Mouse (Mus musculus): ENCODE measurements around the gene Glo1. TPM values are rescaled to one million over a fixed set of nuclear protein-coding genes. Genes with fewer than 3 reads are reported as not detected.
"Not testable (repeated sequence)": the region's sequence is repeated elsewhere in the genome, so short reads cannot be mapped to it uniquely, and the experiment has no call there.

Gene Glo1
- 232 and 236 TPM in 2 replicates for polyA plus RNA-seq (2016; fragmentation: Nextera tagmentation; extraction: Ambion mirVana)

GRCm38 (mm10) chr17:30626719-30627118, at the start of gene Glo1:
Gene Glo1 (minus strand): TSS chr17:30626871.
- H3K27me3 ChIP-seq (replicated peaks); H3K4me2 ChIP-seq; H3K4me1 ChIP-seq (replicated peaks); H3K9ac ChIP-seq; H3K9me3 ChIP-seq (replicated peaks); H3K4me3 ChIP-seq; H3K27ac ChIP-seq (ENCODE audit: poor library complexity, severe bottlenecking); ATAC-seq (ENCODE audit: insufficient number of reproducible peaks, low FRiP score); H3K36me3 ChIP-seq: not testable (repeated sequence)
- no CpG with 5 or more reads among the region's 20 CpGs for WGBS

- no peak overlapping the region for H3K4me2 ChIP-seq
- 81% methylated on average over 9 of the region's 9 CpGs for WGBS
These were observed 48.5 kb upstream of the Glo1 start for GRCm38 (mm10) chr17:30675021-30675740.

GRCm38 (mm10) chr17:30673023-30673422, 46.4 kb upstream of the Glo1 start:
- no peaks in the 10 kb centered on the region for H3K4me1 ChIP-seq (replicated peaks)
- H3K36me3 ChIP-seq: no peaks in the 10 kb centered on the region
- H3K4me3 ChIP-seq: no peak overlapping the region
- H3K27ac ChIP-seq (ENCODE audit: poor library complexity, severe bottlenecking): no peak overlapping the region
- H3K4me2 ChIP-seq: no peak overlapping the region
- 82% methylated on average over 6 of the region's 6 CpGs for WGBS
- ATAC-seq (ENCODE audit: insufficient number of reproducible peaks, low FRiP score): no peak
- H3K9me3 ChIP-seq (replicated peaks): peaks cover 6% of the 10 kb centered on the region; the same call in 1 of the 2 replicates
- no peaks in the 10 kb centered on the region for H3K27me3 ChIP-seq (replicated peaks)
- no peak overlapping the region for H3K9ac ChIP-seq

More at GRCm38 (mm10) chr17:30675021-30675740, 48.5 kb upstream of the Glo1 start:
- peaks cover 6% of the 10 kb centered on the region; the same call in 1 of the 2 replicates for H3K9me3 ChIP-seq (replicated peaks)
- H3K27ac ChIP-seq (ENCODE audit: poor library complexity, severe bottlenecking): no peak overlapping the region
- H3K36me3 ChIP-seq: no peaks in the 10 kb centered on the region
- H3K4me1 ChIP-seq (replicated peaks): no peaks in the 10 kb centered on the region
- no peak overlapping the region for H3K9ac ChIP-seq
- ATAC-seq (ENCODE audit: insufficient number of reproducible peaks, low FRiP score): no peak
- no peak overlapping the region for H3K4me3 ChIP-seq
- H3K27me3 ChIP-seq (replicated peaks): no peaks in the 10 kb centered on the region

GRCm38 (mm10) chr17:30672556-30672955, 45.9 kb upstream of the Glo1 start:
- Histone ChIP-seq H3K9ac (no peak overlapping the region), H3K27ac (ENCODE audit: poor library complexity, severe bottlenecking) (no peak overlapping the region), H3K27me3 (replicated peaks) (no peaks in the 10 kb centered on the region), H3K36me3 (no peaks in the 10 kb centered on the region), H3K4me2 (no peak overlapping the region), H3K4me1 (replicated peaks) (no peaks in the 10 kb centered on the region), H3K4me3 (no peak overlapping the region), H3K9me3 (replicated peaks) (peaks cover 6% of the 10 kb centered on the region; the same call in 1 of the 2 replicates)
- 78% methylated on average over 4 of the region's 4 CpGs for WGBS
- no peak for ATAC-seq (ENCODE audit: insufficient number of reproducible peaks, low FRiP score)

GRCm38 (mm10) chr17:30664856-30665255, 38.2 kb upstream of the Glo1 start:
- no peaks in the 10 kb centered on the region for H3K4me1 ChIP-seq (replicated peaks)
- no peak for ATAC-seq (ENCODE audit: insufficient number of reproducible peaks, low FRiP score)
- WGBS: 75% methylated on average over 5 of the region's 5 CpGs
- H3K9me3 ChIP-seq (replicated peaks): peaks cover 5% of the 10 kb centered on the region
- no peaks in the 10 kb centered on the region for H3K27me3 ChIP-seq (replicated peaks)
- no peak overlapping the region for H3K27ac ChIP-seq (ENCODE audit: poor library complexity, severe bottlenecking)
- no peak overlapping the region for H3K9ac ChIP-seq
- no peak overlapping the region for H3K4me3 ChIP-seq
- no peak overlapping the region for H3K4me2 ChIP-seq
- no peaks in the 10 kb centered on the region for H3K36me3 ChIP-seq

GRCm38 (mm10) chr17:30663170-30663569, 36.5 kb upstream of the Glo1 start:
- Histone ChIP-seq H3K4me1 (replicated peaks) (no peaks in the 10 kb centered on the region), H3K27me3 (replicated peaks) (no peaks in the 10 kb centered on the region), H3K36me3 (no peaks in the 10 kb centered on the region), H3K9me3 (replicated peaks) (peaks cover 5% of the 10 kb centered on the region), H3K27ac (ENCODE audit: poor library complexity, severe bottlenecking) (no peak overlapping the region), H3K4me3 (no peak overlapping the region), H3K4me2 (no peak overlapping the region), H3K9ac (no peak overlapping the region)
- WGBS: 88% methylated on average over 8 of the region's 8 CpGs
- no peak for ATAC-seq (ENCODE audit: insufficient number of reproducible peaks, low FRiP score)

- H3K36me3 ChIP-seq: no peaks in the 10 kb centered on the region
- H3K4me3 ChIP-seq: no peak overlapping the region
- H3K9me3 ChIP-seq (replicated peaks): peaks cover 5% of the 10 kb centered on the region
- H3K27me3 ChIP-seq (replicated peaks): no peaks in the 10 kb centered on the region
- ATAC-seq (ENCODE audit: insufficient number of reproducible peaks, low FRiP score): no peak
- H3K4me2 ChIP-seq: no peak overlapping the region
- 71% methylated on average over 8 of the region's 8 CpGs for WGBS
- H3K4me1 ChIP-seq (replicated peaks): no peaks in the 10 kb centered on the region
- H3K27ac ChIP-seq (ENCODE audit: poor library complexity, severe bottlenecking): no peak overlapping the region
- H3K9ac ChIP-seq: no peak overlapping the region
These were observed 35.5 kb upstream of the Glo1 start for GRCm38 (mm10) chr17:30662131-30662530.

- Histone ChIP-seq H3K27me3 (replicated peaks) (no peaks in the 10 kb centered on the region), H3K4me2 (peak overlapping the region; percentile 64), H3K36me3 (no peaks in the 10 kb centered on the region; the same call in 1 of the 2 replicates), H3K4me3 (peak overlapping the region; percentile 50), H3K9me3 (replicated peaks) (no peaks in the 10 kb centered on the region; the same call in 1 of the 2 replicates), H3K4me1 (replicated peaks) (no peaks in the 10 kb centered on the region), H3K27ac (ENCODE audit: poor library complexity, severe bottlenecking) (peak overlapping the region; percentile 31; the same call in 1 of the 2 replicates), H3K9ac (peak overlapping the region; percentile 40)
- WGBS: 17% methylated on average over 13 of the region's 13 CpGs
- ATAC-seq (ENCODE audit: insufficient number of reproducible peaks, low FRiP score): no peak; the same call in 1 of the 2 replicates
These were observed 31.5 kb upstream of the Glo1 start for GRCm38 (mm10) chr17:30658152-30658544.

GRCm38 (mm10) chr17:30657530-30658151, 31.0 kb upstream of the Glo1 start:
- H3K4me3 ChIP-seq: peak overlapping the region; percentile 50
- H3K9me3 ChIP-seq (replicated peaks): peaks cover 1% of the 10 kb centered on the region; the same call in 1 of the 2 replicates
- peak overlapping the region; percentile 64 for H3K4me2 ChIP-seq
- H3K9ac ChIP-seq: peak overlapping the region; percentile 40
- no peak for ATAC-seq (ENCODE audit: insufficient number of reproducible peaks, low FRiP score)
- H3K27ac ChIP-seq (ENCODE audit: poor library complexity, severe bottlenecking): peak overlapping the region; percentile 31; the same call in 1 of the 2 replicates
- H3K27me3 ChIP-seq (replicated peaks): no peaks in the 10 kb centered on the region
- no peaks in the 10 kb centered on the region for H3K4me1 ChIP-seq (replicated peaks)
- no peaks in the 10 kb centered on the region; the same call in 1 of the 2 replicates for H3K36me3 ChIP-seq
- 56% methylated on average over 8 of the region's 8 CpGs for WGBS

GRCm38 (mm10) chr17:30653010-30653409, 26.3 kb upstream of the Glo1 start:
- H3K9ac ChIP-seq: no peak overlapping the region
- H3K27me3 ChIP-seq (replicated peaks): no peaks in the 10 kb centered on the region
- ATAC-seq (ENCODE audit: insufficient number of reproducible peaks, low FRiP score): no peak
- WGBS: 94% methylated on average over 6 of the region's 6 CpGs
- no peaks in the 10 kb centered on the region for H3K4me1 ChIP-seq (replicated peaks)
- H3K36me3 ChIP-seq: peaks cover 6% of the 10 kb centered on the region
- H3K27ac ChIP-seq (ENCODE audit: poor library complexity, severe bottlenecking): no peak overlapping the region
- no peak overlapping the region for H3K4me2 ChIP-seq
- H3K4me3 ChIP-seq: no peak overlapping the region
- peaks cover 8% of the 10 kb centered on the region; the same call in 1 of the 2 replicates for H3K9me3 ChIP-seq (replicated peaks)

GRCm38 (mm10) chr17:30648770-30649169, 22.1 kb upstream of the Glo1 start:
- no peak for ATAC-seq (ENCODE audit: insufficient number of reproducible peaks, low FRiP score)
- Histone ChIP-seq H3K4me1 (replicated peaks) (no peaks in the 10 kb centered on the region), H3K4me2 (no peak overlapping the region)

More at GRCm38 (mm10) chr17:30648770-30649169, 22.1 kb upstream of the Glo1 start:
- Histone ChIP-seq H3K36me3 (peaks cover 6% of the 10 kb centered on the region; the same call in 1 of the 2 replicates), H3K27me3 (replicated peaks) (no peaks in the 10 kb centered on the region), H3K4me3 (no peak overlapping the region), H3K9me3 (replicated peaks) (peaks cover 8% of the 10 kb centered on the region; the same call in 1 of the 2 replicates), H3K9ac (no peak overlapping the region), H3K27ac (ENCODE audit: poor library complexity, severe bottlenecking) (no peak overlapping the region)
- 86% methylated on average over 3 of the region's 3 CpGs for WGBS

Data from heart, embryonic 12.5 days (tissue).